Mouse (Mus musculus): ENCODE results near the gene Gm47791. TPM values are rescaled to one million over a fixed set of nuclear protein-coding genes. Genes with fewer than 3 reads are reported as not detected.

Gene Gm47791
- not detected in 2 replicates for polyA plus RNA-seq (2012)

GRCm38 (mm10) chr1:82771022-82771586, at the start of gene Gm47791:
TSS of gene Gm47791 (minus strand) at chr1:82771243.

GRCm38 (mm10) chr1:82768269-82768668, 2.8 kb downstream of the Gm47791 start, which contains the start of gene Tm4sf20:
TSS of gene Tm4sf20 (minus strand) at chr1:82768461.

GRCm38 (mm10) chr1:82724339-82725025, 46.6 kb downstream of the Gm47791 start, which contains the start of gene Mff:
TSS of gene Mff (plus strand) at chr1:82724890.

Other genes with a start within 250 kb of the Gm47791 start
- gene Col4a4, start 184.4 kb downstream of the Gm47791 start, polyA plus RNA-seq (2012) = not detected in 2 replicates
- not detected in 2 replicates for gene Col4a3, start 184.3 kb downstream of the Gm47791 start, polyA plus RNA-seq (2012)
- gene Mff, start 46.4 kb downstream of the Gm47791 start, polyA plus RNA-seq (2012) = 91.1 and 118 TPM in 2 replicates
- gene Tm4sf20, start 2.8 kb downstream of the Gm47791 start, polyA plus RNA-seq (2012) = not detected in 2 replicates
- 7.2 and 7.8 TPM in 2 replicates for gene Agfg1, start 68.2 kb upstream of the Gm47791 start, polyA plus RNA-seq (2012)
- 0.11 TPM in 1 of 2 replicates, not detected in the other for gene A030005L19Rik, start 142.1 kb upstream of the Gm47791 start, polyA plus RNA-seq (2012)
- gene A030014E15Rik, start 153.7 kb upstream of the Gm47791 start, polyA plus RNA-seq (2012) = not detected in 2 replicates
- not detected in 2 replicates for gene Gm6217, start 160.2 kb upstream of the Gm47791 start, polyA plus RNA-seq (2012)
- not detected in 2 replicates for gene A030003K21Rik, start 172.1 kb upstream of the Gm47791 start, polyA plus RNA-seq (2012)
- not detected in 2 replicates for gene Gm7544, start 184.8 kb upstream of the Gm47791 start, polyA plus RNA-seq (2012)
- not detected in 2 replicates for gene Gm47955, start 189.0 kb upstream of the Gm47791 start, polyA plus RNA-seq (2012)
- not detected in 2 replicates for gene Gm47959, start 229.3 kb upstream of the Gm47791 start, polyA plus RNA-seq (2012)

All from megakaryocyte-erythroid progenitor cell, adult 5 weeks (primary cell).